Mouse (Mus musculus) testis, postnatal 14 days (tissue): Measurements from ENCODE around the gene Pan3.

Experiments
- DNase-seq: peaks from one replicate; pipeline ENCODE4 v3.0.0; 2021; ENCODE audit warnings: low spot score

Gene Pan3

DNA sequence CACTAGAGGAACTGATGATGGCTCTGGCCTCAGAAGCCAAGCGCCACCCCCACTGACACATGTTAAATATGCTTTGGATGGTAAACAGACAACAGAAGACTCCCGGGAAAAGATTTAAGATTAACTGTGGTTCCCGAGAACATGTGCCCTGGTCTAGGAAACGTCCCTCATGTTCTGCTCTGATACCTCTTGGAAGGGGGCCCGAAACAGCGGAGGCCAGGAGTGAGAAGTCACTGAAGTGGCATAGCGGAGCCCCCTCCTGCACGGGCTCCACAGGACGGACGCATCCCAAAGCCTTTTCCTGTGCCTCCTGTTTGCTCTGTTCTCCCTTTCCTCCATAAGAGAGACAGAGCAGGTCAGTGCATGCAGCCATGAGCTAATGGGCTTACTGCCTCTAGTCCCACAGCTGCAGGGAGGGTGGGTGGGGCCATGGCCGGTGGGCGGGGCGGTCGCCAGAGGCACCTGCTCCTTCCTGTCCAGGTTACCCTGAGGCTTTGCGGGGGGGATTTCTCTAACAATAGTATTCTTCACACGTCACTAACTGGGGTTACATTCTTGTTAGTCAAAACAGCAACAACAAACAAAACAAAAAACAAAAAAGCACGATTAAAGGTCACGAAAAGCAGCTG, 133.7 kb downstream of the Pan3 start:
- DNase-seq = no peak

DNA sequence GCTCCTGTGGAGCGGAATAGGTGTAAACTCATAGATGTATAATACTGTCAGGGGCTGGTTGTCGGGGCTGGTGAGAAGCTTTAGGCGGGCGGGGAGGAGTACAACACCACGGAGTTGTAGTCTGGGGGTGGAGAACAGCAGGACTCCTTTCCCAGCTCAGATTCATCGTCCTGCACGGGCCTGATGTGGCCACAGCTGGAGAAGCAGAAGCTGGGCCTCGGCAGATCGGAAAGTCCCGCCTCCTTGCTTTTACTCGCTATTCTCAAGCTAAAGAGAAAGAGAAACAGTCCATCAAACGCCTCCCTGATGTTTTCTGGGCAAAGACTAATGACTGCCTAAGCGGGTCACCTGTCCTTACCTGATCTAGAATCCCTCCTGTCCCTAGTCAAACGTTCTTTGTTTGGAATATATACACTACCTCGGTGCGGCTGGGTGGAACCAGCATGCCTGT, 134.2 kb downstream of the Pan3 start:
- no peak for DNase-seq

DNA sequence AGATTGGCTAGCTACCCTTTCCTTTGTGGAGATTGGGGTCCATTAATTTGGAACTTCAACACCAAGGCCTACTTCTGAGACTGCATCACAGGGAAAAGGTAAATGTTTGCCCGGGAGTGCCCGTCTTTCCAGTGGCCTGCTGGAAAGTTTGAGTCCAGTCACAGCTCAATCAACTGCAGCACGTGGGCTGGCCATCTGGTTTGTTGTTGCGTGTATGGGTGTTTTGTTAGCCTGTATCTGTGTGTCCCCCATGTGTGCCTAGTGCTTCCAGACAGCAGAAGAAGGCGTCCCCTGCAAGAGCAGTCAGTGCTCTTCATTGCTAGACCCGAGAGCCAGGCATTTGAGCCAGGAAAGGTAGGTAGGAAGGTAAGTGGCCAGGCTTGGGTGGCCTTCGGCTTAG, 135.5 kb downstream of the Pan3 start:
- no peak for DNase-seq

DNA sequence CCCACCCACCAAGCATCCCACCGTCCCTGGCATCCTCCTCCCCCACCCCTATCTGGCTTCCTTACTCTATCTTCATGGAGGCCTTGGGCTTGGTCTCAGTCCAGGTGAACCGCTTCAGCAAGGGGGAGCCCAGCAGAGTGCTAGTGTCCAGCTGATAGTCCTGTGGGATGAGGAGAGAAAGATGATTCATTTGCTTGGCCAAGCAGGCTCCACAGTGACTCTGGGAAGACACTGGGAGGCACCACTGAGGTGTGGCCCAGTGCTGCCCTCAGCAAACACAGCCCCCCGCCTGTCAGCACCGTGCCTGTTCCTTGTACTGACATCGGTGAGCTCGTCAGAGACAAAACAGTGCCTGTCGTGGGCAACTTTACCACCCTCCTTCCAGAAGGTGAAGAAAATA, 136.4 kb downstream of the Pan3 start:
- no peak for DNase-seq

DNA sequence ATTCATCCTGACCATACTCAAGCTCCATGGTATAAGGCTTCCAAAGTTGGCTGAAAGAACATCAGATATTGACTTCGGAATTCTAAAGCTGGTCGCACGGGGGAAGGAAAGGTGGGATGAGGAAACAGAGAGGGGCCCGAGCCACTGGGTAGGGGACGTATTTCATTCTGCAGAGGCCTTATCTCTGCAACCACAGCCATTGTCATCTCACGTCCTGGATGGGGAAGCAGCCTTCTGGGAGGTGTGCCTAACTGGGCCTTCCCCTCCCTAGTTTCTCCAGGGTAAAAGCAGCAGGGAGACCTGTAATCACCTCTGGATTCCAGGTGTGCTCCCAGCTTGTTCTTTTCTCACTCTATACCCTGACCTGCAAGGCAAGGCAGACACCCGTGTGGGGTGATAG, 142.7 kb downstream of the Pan3 start:
- DNase-seq = no peak

DNA sequence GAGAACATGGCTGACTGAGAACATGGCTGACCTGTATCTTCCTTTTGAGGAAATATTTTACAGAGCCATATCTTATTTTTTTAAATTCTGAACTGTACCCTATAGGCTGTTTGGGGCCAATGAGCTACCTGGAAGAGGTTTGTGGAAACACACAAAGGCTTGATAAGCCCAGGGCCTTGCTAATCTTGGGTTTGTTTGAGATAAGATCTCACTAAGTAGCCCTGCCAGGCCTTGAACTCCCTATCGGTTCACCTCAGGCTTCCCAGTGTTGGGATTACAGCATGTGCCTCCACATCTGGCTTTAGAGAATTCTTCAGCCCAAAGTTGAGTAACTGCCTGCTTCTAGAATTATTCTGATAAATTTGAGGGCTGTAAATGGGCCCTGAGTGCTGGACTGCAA, 143.6 kb downstream of the Pan3 start:
- DNase-seq = no peak

DNA sequence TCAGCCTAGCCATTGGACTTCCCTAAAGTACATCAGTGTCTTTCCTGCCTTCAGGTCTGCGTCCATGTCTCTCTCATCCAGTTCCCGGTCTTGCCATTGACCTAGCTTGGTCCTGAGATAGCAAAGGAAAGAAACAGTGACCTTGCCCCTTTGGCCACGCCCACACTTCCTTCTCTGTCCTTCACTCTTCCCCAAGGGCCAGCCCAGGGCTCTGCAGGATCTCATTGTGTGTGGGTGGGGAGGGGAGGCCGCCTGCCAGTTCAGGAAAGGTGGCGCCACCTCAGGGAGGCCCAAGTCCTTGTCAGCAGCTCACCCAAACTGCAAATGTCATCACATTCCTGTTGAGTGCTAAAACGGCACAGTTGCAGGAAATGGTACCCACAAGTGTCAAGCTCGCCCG, 144.6 kb downstream of the Pan3 start:
- no peak for DNase-seq

DNA sequence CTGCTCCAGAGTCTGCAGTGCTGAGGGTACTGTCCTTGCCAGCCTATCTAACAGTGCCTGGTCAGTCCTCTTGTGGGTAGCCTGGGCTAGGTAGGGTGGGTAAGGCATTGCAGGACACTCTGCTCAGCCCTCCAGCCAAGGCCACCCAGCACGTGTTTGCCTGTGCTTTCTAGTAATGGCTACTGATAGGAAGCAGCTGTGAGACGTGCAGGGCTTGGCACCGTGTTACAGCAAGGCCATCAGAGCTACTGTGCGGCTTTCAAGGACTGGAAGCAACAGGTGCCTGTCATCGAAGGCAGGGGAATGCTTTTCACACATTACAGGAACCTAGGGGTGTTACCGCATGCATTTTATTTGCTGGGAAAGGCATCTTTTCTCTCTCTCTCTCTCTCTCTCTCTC, 147.0 kb downstream of the Pan3 start:
- no peak for DNase-seq

DNA sequence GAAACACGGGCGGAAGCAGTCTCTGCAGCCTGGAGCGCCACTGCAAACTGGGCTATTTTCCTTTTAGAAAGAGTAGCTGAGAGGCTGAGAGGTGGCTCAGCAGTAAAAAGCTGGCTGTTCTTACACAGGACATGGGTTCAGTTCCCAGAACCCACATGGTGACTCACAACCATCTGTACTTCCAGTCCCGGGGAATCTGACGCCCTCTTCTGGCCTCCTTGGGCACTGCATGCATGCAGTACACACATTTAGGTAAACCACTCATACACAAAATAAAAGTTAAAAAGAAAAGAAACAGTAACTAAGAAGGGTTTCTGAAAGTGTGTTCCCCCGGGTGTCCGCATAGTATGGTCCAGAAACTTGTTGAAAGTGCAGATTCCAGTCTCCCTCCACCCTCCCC, 149.2 kb downstream of the Pan3 start:
- DNase-seq = no peak

DNA sequence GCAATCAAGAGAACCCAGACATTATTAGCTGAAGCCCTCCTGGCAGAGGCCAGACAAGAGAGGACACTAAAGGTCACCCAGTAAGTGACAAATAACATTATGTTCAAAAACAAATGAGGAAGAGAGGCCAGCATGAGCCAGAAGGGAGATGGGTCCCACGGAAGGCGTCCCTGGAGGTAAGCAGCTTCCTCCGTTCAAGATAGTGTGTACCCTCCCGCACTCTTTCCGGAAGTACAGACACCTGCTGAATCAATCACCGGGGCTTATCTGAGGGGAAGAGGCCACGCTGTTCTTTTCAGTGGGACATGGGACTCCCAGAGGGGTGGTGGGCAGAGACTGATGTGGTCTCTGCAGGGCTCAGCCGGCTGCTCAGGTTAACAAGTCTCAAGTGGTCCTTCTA, 149.7 kb downstream of the Pan3 start:
- DNase-seq = no peak

DNA sequence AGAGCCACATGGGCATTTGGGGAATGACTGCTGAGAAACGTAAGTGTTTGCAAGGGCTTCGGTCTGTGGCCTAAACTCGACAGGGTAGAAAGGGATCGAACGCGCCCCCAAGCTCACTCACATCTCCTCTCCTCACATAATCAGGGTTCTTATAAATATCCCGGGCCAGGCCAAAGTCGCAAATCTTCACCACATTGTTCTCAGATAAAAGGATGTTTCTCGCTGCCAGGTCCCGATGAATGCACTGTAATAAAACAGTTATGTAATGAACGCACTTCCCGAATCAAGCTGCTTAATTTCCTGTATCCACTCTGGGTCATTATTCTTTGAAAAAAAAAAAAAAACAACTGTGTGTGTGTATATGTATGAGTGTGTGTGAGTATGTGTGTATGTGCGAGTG, 150.2 kb downstream of the Pan3 start:
- no peak for DNase-seq

DNA sequence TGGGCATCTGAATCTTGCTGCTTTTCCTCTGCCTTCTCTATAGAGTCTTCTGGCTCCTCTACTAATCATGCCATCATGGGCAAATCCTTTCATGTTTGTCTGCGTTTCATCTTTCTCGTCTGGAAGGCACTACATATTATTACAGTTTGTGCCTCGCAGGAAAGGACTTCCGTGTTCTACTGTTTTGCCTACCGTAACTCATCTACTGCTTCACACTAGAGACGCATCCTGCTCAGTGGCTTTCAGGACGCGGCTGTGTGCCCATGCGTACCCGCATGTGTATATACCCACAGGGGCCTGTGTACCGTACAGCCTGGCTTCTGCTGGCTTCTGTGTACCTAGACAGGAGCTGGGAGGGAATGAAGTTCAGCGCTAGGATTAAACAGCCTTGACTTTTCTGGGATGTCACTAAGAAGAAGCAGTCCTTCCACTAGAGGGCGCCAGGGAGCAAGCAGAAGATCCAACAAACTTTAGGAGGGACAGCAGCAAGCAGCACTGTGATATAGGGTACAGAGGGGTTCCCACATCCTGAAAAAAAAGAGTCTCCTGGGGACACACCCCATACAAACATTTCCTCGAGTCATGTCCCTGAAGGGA, 153.8 kb downstream of the Pan3 start:
- peak; percentile 38 for DNase-seq

DNA sequence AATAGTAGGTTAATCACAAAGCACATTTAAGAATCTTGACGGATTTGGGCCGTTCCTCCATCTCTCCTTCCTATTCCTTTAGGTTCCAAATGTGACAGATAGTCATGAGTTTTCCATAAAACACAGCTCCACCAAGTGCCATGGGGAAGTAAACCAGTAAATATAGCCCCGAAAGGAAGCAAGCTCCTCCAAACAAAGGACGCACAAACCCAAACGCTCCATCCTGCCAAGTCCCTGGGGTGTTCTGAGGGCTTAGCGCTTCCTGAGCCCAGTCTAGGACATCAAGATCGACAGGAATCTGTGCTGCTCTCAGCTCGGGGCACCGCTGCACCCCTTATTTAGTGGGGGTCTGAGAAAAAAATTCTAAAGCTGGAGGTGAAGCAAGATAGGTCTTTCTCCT, 154.7 kb downstream of the Pan3 start:
- no peak for DNase-seq

DNA sequence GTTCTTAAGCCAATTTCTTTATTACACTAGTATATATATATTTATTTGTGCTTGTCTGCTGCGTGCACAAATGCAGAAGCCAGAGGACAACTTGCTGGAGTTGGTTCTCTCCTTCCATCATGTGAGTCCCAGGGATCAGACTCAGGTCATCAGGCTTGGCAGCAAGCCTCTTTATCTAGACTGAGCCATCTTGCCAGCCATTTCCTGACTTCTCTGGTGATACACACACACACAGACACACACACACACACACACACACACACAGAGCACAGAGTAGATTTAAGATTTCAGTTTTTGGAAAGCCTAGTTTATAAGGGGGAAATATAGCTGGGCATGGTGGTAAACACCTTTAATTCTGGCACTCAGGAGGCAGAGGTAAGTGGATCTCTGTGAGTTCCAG, 155.1 kb downstream of the Pan3 start:
- no peak for DNase-seq

DNA sequence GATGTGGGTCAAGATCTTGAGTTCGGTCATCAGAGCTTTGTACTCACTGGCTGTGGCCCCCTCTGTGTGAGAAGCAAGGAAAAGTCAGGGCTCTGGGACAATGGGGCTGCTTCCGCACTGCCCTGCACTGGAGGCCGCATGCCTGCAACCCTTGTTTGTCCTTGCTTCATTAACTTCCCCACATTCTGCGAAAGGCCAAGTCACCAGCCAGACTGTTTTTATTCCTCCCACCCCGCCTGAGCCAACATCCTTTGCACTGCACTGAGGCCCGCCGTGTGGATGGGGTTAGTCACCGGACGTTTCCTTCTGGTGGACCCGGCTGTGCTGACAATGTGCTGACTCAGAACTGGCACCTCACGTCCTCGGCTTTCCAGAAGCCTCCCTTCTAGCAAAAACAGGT, 159.9 kb downstream of the Pan3 start:
- no peak for DNase-seq

DNA sequence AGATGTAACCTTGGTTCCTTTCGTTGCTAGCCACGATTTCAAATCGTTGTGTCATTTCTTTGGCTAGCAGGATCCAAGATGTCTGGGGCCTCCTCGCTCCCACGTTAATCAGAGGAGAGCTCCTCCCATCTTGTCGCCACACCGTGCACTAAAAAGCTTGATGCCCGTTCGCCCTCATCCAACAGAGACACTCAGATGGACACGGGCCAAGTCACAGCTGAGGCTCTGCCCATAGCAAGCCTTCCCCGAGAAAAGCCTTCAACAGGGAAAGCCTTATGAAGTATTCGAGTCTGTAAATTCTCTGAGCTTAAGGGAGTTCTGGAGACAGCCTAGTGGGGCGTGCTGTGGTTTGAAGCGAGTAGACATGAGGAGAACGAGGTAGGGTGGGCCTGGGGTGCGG, 167.9 kb downstream of the Pan3 start:
- DNase-seq = no peak
